In genomic region chr10:80904004-80904693, GRCm38 (mm10) we compare ENCODE assay signal across 25 mouse cellular contexts. TPM values are rescaled to one million over a fixed set of nuclear protein-coding genes. Genes with fewer than 3 reads are reported as not detected.
DNase-seq lines count a peak whose midpoint lies in the region; ATAC-seq lines count a peak whose summit lies in the region.
"Had no signal": no experiment of that assay in that cellular context is flagged by ENCODE, and none has a peak within 500 bp of the region (broad histone marks: within the 10 kb centered on the region; RNA-seq: fewer than 3 reads in every experiment).

No protein-coding gene starts in this region.

- WGBS in heart, embryonic 12.5 days, result 80% methylated on average over 28 of the region's 28 CpGs

- H3K4me1 ChIP-seq in heart, embryonic 12.5 days (replicated peaks), result peaks cover 16% of the 10 kb centered on the region

- H3K9ac ChIP-seq in heart, embryonic 12.5 days, result no peak overlapping the region
- H3K9ac ChIP-seq: forebrain, embryonic 12.5 days; hindbrain, embryonic 13.5 days; limb, embryonic 15.5 days; liver, embryonic 14.5 days; lung, embryonic 14.5 days; midbrain, embryonic 12.5 days; neural tube, embryonic 15.5 days had no signal

- H3K9me3 ChIP-seq in heart, embryonic 12.5 days (replicated peaks), result no peaks in the 10 kb centered on the region
- H3K9me3 ChIP-seq: forebrain, embryonic 12.5 days; heart, embryonic 10.5 days; hindbrain, embryonic 13.5 days; limb, embryonic 15.5 days; midbrain, embryonic 12.5 days; neural tube, embryonic 15.5 days had no signal

- no peak overlapping the region for H3K4me3 ChIP-seq in heart, embryonic 12.5 days
- H3K4me3 ChIP-seq: forebrain, embryonic 12.5 days; heart, embryonic 10.5 days; hindbrain, embryonic 13.5 days; limb, embryonic 15.5 days; midbrain, embryonic 12.5 days; neural tube, embryonic 15.5 days had no signal

- no peak for ATAC-seq in heart, embryonic 12.5 days (ENCODE audit: insufficient number of reproducible peaks, low FRiP score)

- no peak overlapping the region for H3K4me2 ChIP-seq in heart, embryonic 12.5 days
- H3K4me2 ChIP-seq: forebrain, embryonic 12.5 days; hindbrain, embryonic 13.5 days; limb, embryonic 15.5 days; lung, embryonic 14.5 days; midbrain, embryonic 12.5 days; neural tube, embryonic 15.5 days had no signal

- H3K27ac ChIP-seq in heart, embryonic 12.5 days (ENCODE audit: poor library complexity, severe bottlenecking), result no peak overlapping the region
- H3K27ac ChIP-seq: forebrain, embryonic 12.5 days; heart, embryonic 10.5 days; hindbrain, embryonic 13.5 days; limb, embryonic 15.5 days; liver, embryonic 14.5 days; midbrain, embryonic 12.5 days; neural tube, embryonic 15.5 days had no signal

- DNase-seq in adrenal gland, adult 2 months, result peak; percentile 33
- DNase-seq in adrenal gland, adult 18-20 months (ENCODE audit: low spot score in 2 of 2), result no peak
- peak; percentile 91 for DNase-seq in heart, adult 11 months
- peak; percentile 19 for DNase-seq in lung, postnatal 36 days
- DNase-seq in lung, postnatal 14 days, result no peak
- DNase-seq in adrenal gland, postnatal 25 days, result peak; percentile 31
- no peak for DNase-seq in frontal cortex, postnatal 10 days (ENCODE audit: low spot score in 2 of 2)
- DNase-seq: cerebellum, adult 9-10 months; heart, postnatal 14 days; kidney, adult 18-20 months; layer of hippocampus, adult 9-11 months; lung, embryonic 14.5 days had no signal

- H3K36me3 ChIP-seq in heart, embryonic 12.5 days, result peaks cover 79% of the 10 kb centered on the region

- no peaks in the 10 kb centered on the region for H3K27me3 ChIP-seq in heart, embryonic 12.5 days (replicated peaks)
- H3K27me3 ChIP-seq: forebrain, embryonic 12.5 days; hindbrain, embryonic 13.5 days; limb, embryonic 15.5 days; midbrain, embryonic 12.5 days; neural tube, embryonic 15.5 days had no signal

RNA-seq across cellular contexts. Expression of gene Timm13, which starts 3.4 kb away (rescaled TPM):
- total RNA-seq in adrenal gland, adult 2 months (2021), result 100 to 1,000 TPM; 174 to 231 TPM
- polyA plus RNA-seq in adrenal gland, adult 2 months (2012; rRNA removed), result 236 and 243 TPM in 2 replicates
- 100 to 1,000 TPM; 208 to 219 TPM for total RNA-seq in adrenal gland, adult 18-20 months (2021)
- polyA plus RNA-seq in heart, embryonic 12.5 days (2016; fragmentation: Nextera tagmentation; extraction: Ambion mirVana), result 285 and 293 TPM in 2 replicates
- 188 and 208 TPM in 2 replicates for total RNA-seq in adrenal gland, postnatal 25 days (2021)

RNA-seq across cellular contexts. Expression of gene Lmnb2, which starts 13.9 kb away (rescaled TPM):
- 10 to 100 TPM; 10.8 to 11.4 TPM for total RNA-seq in adrenal gland, adult 2 months (2021)
- polyA plus RNA-seq in adrenal gland, adult 2 months (2012; rRNA removed), result 16.2 and 17.9 TPM in 2 replicates
- total RNA-seq in adrenal gland, adult 18-20 months (2021), result 10 to 100 TPM; 14.1 to 15.2 TPM
- polyA plus RNA-seq in heart, embryonic 12.5 days (2016; fragmentation: Nextera tagmentation; extraction: Ambion mirVana), result 34.3 and 35.3 TPM in 2 replicates
- 14.4 and 15.2 TPM in 2 replicates for total RNA-seq in adrenal gland, postnatal 25 days (2021)

RNA-seq across cellular contexts. Expression of gene Gadd45b, which starts 25.7 kb away (rescaled TPM):
- total RNA-seq in adrenal gland, adult 2 months (2021), result 10 to 100 TPM; 25.6 to 84.9 TPM
- 37.6 and 50.8 TPM in 2 replicates for polyA plus RNA-seq in adrenal gland, adult 2 months (2012; rRNA removed)
- total RNA-seq in adrenal gland, adult 18-20 months (2021), result 10 to 100 TPM; 34.1 to 75.0 TPM
- polyA plus RNA-seq in heart, embryonic 12.5 days (2016; fragmentation: Nextera tagmentation; extraction: Ambion mirVana), result 27.8 and 29.9 TPM in 2 replicates
- total RNA-seq in adrenal gland, postnatal 25 days (2021), result 15.3 and 15.4 TPM in 2 replicates

RNA-seq across cellular contexts. Expression of gene Tmprss9, which starts 32.5 kb away (rescaled TPM):
- total RNA-seq in adrenal gland, adult 2 months (2021), result not detected
- 0.18 and 0.21 TPM in 2 replicates for polyA plus RNA-seq in adrenal gland, adult 2 months (2012; rRNA removed)
- total RNA-seq in adrenal gland, adult 18-20 months (2021), result under 1 TPM; 0.10 to 0.13 TPM
- polyA plus RNA-seq in heart, embryonic 12.5 days (2016; fragmentation: Nextera tagmentation; extraction: Ambion mirVana), result not detected in 2 replicates
- total RNA-seq in adrenal gland, postnatal 25 days (2021), result not detected in 2 replicates
- total RNA-seq: common myeloid progenitor, adult 5-6 weeks; ES-E14; heart, postnatal 14 days; megakaryocyte, adult 5-6 weeks had no signal
- polyA plus RNA-seq: heart, embryonic 10.5 days; kidney, embryonic 16.5 days; limb, embryonic 15.5 days; stomach, embryonic 16.5 days had no signal

RNA-seq across cellular contexts. Expression of gene Sppl2b, which starts 49.1 kb away (rescaled TPM):
- total RNA-seq in adrenal gland, adult 2 months (2021), result 10 to 100 TPM; 28.5 to 35.2 TPM
- 114 and 116 TPM in 2 replicates for polyA plus RNA-seq in adrenal gland, adult 2 months (2012; rRNA removed)
- 10 to 100 TPM; 24.0 to 28.3 TPM for total RNA-seq in adrenal gland, adult 18-20 months (2021)
- 34.8 and 35.2 TPM in 2 replicates for polyA plus RNA-seq in heart, embryonic 12.5 days (2016; fragmentation: Nextera tagmentation; extraction: Ambion mirVana)
- 38.8 and 48.5 TPM in 2 replicates for total RNA-seq in adrenal gland, postnatal 25 days (2021)

Comparison
In these comparisons a context has a peak if more than half of its experiments do, and no peak if none do; other contexts are left out.
1. DNase-seq: peak in adrenal gland, adult 2 months (single experiment), heart, adult 11 months (single experiment), lung, postnatal 36 days (single experiment) and adrenal gland, postnatal 25 days (single experiment); none in adrenal gland, adult 18-20 months (0 of 2), lung, postnatal 14 days (single experiment) and frontal cortex, postnatal 10 days (0 of 2).